Mouse (Mus musculus) megakaryocyte progenitor cell, adult 5-6 weeks (primary cell): ENCODE results near the gene Ccnb2. TPM values are rescaled to one million over a fixed set of nuclear protein-coding genes. Genes with fewer than 3 reads are reported as not detected.
"Not testable (repeated sequence)": the region's sequence is repeated elsewhere in the genome, so short reads cannot be mapped to it uniquely, and the experiment has no call there.

Experiments
- ATAC-seq: replicated peaks from 2 replicates; pipeline ENCODE4 v1.8.0; 2016; ENCODE audit warnings: mild to moderate bottlenecking, moderate TSS enrichment, inconsistent platforms; ENCODE audit not compliant: poor library complexity
- total RNA-seq, 2 experiments: library from RNA; stranded (forward) in 1 of 2; stranded (reverse) in 1 of 2; fragments of 157-497, 149-512 nt in 1 of 2; fragments of 200-1000 nt in 1 of 2; gene quantifications; 2 replicates each; pipeline versions ENCODE4 v1.2.3 to v1.2.4; 2015 to 2017

The Ccnb2 gene
- total RNA-seq (2015) (117 and 125 TPM in 2 replicates), total RNA-seq (2017) (73.8 and 86.8 TPM in 2 replicates)

DNA sequence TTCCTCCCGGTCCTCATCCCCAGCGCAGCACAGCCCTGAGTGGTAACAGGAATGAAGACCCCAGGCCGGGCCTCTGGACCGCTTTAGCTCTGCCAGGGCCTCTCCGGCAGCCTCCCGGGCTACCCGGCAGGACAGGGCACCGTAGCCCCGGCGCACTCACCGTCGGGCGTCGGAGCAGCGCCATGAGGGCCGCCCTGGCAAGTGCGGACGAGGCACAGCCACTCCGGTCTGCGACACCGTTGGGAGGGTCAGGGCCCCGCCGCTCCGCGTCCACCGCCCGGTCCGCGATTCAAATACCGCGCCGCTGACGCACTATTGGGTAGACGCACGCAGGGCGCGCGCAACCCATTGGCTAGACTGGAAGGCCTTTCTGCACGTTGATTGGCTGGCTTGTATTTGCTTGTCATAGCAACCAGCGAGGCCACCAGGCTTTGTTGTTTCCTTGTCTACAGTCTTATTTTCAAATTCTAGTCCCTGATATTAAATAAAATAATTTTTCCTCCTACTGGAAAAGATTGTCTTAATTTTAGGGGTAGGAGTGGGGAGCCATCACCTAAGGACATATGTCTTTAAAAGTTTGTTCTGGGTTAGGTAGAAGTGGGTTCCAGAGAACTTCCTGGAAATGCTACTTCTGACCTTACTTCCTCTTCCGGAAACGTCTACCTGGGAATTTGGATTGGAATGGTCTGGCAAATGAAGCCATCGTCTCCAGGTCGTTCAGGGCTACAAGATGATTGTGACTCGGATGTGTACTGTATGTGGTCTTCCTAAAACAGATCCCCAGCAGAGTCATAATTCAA lies at the start of gene Ccnb2:
Gene Ccnb2 (minus strand): TSS at position 291 of the 800 bp plus-strand sequence.
- ATAC-seq: peak; percentile 100

DNA sequence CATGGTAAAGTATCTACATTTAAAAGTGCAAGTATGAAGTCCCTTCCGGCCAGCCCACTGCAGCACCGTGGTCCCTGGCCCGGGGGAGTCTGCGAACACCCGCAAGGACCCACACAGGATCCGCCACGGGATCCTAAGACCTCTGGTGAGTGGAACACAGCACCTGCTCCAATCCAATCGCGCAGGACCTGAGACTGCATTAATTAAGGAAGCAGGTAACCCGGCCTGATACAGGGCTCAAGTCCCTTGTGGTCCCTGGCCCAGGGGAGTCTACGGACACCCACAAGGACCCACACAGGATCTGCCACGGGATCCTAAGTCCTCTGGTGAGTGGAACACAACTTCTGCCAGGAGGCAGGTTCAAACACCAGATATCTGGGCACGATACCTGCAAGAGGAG lies 41.7 kb upstream of the Ccnb2 start:
- not testable (repeated sequence) for ATAC-seq

DNA sequence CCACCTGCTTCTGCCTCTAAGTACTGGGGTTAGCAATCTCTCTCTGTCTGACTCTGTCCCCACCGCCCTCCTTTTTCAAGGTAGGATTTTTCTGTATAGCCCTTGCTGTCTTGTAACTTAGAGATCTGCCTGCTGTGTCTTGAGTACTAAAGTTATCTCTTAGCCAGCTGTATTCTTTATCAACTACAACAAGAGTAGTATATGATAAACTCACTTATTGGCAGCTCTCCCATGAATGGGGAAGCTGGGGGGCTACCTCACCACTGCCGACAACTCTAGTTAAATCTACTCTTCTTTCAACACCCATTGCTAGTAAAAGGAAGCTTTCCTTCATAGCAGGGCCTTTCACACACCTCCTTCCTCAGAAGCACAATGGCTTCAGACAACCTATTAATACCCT lies 31.0 kb upstream of the Ccnb2 start:
- no peak for ATAC-seq

DNA sequence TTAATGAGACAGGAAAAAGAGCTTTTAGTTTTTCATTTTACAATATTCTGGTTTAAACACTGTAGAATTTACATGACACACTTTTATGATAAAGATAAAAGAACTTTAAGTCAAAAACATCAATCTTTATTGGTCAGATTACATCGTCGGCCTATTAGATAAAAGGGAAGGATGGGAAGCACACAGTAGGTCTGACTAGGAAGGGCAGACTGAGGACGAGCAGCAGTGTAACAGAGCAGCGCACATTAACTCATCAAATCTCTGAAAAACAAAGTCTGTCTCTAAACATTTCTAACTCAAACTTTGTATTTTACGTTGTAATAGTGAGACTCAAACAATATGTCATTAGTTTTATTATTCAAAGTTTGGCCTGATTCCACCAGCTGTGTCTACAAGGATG lies 27.7 kb upstream of the Ccnb2 start:
- ATAC-seq: no peak

DNA sequence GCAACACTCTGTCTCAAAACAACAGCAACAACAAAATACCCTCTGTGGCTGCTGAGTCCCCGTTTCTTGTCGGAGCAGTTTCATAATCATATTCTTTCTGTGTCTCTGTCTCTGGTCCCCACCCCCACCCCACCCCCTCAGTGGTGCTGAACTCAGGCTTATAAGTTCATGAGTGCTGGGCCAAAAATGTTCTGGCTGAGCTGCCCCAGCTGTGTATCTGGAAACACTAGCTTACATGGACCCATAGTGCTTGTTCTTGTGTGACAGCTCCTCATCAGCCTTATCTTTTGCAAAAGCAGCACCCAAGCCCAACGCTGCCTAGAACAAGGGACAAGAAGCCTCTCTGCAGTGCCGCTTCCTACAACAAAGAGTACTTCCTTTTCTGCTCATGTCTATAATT lies 18.6 kb upstream of the Ccnb2 start:
- no peak for ATAC-seq

DNA sequence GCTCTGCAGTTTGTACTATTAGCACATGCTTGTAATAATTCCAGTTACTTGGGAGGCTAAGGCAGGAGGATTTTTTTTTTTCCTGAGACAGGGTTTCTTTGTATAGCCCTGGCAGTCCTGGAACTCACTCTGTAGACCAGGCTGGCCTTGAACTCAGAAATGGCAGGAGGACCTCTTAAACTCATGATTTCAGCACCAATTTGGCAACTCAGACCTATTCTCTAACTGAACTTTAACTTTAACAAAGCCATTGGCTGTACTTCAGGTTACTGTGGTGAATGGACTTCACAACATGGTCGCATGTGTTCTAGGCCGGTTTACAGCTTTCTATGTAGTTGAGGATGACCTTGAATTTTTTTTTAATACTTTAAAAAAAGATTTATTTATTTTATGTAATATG lies 1.3 kb upstream of the Ccnb2 start:
- no peak for ATAC-seq

DNA sequence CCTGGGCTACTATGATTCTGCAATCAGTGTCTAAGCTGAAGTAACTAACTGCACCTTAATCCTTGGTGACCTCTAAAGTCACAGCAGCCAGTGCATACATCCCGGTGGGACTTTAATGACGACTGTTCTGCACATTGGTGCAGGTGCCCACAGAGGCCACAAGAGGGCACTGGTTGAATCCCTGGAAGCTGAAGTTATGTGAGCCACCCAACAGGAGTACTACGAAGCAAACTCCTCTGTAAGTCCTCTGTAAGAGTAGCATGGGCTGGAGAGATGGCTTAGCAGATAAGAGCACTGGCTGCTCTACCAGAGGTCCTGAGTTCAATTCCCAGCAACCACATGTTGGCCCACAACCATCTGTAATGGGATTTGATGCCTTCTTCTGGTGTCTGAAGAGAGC lies 4.9 kb downstream of the Ccnb2 start:
- ATAC-seq: peak; percentile 92

DNA sequence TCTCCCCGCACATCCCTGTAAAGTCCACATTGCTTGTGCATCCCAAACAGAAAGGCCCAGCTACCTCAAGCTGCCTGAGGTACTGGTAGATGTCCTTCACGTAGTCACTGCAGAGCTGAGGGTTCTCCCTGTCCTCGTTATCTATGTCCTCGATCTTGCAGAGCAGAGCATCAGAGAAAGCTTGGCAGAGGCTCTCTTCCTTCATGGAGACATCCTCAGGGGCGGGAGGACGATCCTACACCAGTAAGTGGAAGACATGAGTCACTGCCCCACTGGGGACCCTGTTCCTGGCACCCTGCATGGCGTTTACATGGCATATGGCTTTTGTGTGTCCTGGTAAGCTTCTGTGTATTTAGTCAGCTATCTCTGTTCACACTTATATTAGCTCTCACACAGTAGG lies 8.3 kb downstream of the Ccnb2 start:
- no peak for ATAC-seq

DNA sequence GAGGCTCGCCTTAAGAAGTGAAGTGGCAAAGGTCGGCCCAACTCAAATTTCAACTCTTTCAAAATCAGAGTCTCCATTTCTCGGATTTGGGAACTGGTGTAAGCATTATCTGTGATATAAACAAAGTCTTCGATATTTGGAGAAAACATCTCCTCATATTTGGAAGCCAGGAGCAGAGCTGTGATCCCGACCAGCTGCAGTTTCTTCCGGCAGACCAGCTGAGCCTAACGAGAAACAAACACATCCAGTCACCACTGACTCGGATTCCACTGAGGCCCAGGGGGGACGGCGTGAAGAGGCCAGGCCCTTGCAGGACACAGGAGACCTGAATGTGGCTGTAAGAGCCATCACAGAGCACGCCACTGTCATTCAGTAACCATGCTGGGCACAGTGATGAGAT lies 10.7 kb downstream of the Ccnb2 start:
- ATAC-seq: no peak

DNA sequence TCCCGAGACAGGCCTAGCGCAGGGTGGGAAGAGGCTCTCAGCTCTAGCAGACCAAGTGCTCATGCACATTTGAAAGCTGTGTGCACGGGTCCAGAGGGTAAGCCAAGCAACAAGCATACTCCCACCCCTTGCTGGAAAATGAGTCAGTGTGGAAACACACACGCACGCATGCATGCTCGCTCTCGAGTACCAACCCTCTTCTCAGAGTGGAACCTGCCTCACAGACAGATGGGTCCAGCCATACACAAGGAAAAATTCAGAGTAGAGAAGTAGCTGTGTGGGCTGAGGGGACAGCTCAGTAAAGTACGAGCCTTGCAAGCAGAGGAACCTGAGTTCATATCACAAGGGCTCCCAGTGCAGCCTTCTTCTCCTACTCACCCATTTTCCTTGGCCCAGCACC lies 11.6 kb downstream of the Ccnb2 start:
- no peak for ATAC-seq

DNA sequence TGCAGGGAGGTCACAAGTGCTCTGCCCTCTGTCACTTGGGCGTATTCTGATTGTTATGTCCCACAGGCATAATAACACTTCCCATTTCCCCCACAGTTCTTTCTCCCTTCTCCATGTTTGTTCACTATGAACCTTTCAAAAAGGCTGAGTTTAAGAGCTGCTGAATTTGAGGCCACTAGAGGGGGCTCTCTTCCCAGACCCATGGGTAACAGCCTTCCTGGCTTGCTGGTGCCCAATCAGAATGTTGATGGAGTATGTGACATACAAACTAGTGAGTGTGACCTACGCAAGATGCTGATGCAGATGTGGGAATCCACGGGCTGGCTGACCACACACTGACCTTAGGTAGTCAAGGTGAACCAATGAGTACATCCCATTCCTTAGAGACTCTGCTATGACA lies 12.6 kb downstream of the Ccnb2 start:
- peak; percentile 63; the same call in 1 of the 2 replicates for ATAC-seq

DNA sequence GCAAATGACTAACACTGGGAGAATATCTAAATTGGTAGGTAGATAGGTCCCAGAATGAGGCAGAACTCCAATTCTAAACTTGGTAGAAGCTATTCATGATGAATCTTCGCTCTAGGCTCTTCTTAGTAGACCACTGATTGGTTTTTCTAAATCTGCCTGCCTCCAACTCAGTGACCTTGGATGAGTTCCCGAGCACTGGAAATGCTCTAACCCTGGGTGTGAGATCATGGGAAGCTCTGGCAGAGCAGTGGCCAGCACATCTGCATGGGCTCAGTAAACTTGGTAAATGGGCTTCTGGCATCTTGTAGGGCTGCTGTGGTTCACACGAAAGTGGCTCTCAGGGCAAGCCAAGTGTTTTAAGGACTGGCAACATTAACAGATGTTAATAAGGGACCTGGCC lies 14.8 kb downstream of the Ccnb2 start:
- ATAC-seq: no peak

DNA sequence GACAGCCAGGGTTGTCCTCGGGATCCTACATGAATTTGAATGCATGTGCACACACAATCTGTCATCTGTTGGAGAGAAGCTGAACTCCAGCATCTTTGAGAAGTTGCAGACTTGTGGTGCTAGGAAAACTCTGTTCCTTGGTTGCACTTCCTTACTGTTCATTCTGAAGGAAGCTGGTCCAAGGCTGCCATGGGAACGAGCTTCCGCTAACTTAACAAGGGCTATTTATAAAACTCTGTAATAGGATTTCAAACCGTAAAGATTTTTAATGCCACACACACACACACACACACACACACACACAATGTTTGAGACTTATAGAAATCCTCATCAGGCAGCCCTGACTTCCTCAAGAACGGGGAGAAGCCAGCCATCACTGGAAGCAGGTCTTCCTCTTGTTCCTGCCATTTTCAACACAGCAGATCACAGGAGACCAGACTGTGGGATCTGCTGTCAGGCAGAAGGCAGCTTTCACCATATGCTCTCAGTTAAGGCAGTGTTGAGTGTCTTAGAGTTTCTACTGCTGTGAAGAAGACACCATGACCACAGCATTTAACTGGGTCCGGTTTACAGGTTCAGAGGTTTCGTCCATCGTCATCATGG lies 19.3 kb downstream of the Ccnb2 start:
- no peak for ATAC-seq

DNA sequence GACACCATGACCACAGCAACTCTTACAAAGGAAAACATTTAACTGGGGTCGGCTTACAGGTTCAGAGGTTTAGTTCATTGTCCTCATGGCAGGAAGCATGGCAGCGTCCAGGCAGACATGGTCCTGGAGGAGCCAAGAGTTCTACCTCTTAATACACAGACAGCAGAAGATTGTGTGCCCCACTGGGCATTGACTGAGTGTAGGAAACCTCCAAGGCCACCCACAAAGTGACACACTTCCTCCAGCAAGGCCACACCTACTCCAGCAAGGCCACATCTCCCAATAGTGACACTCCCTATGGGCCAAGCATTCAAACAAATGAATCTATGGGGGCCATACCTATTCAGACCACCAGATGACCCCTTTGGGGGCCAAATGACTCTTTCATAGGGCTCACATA lies 25.3 kb downstream of the Ccnb2 start:
- ATAC-seq: no peak

DNA sequence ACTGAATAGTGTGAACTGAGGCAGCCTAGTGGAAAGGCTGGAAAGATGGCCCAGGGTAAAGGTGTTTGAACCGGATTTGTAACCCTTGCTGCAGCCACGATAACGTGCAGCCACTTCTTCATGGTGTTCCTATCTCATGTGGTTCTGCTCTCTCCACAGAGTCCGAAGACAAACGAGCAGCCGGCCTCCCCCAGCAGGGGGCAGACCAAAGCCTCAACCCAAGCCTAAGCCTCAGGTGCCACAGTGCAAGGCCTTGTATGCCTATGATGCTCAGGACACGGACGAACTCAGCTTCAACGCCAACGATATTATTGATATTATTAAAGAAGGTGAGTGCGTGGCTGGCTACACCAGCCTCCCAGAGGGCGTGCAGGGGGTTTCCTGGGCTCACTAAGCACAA lies 25.7 kb downstream of the Ccnb2 start:
- peak; percentile 60 for ATAC-seq

DNA sequence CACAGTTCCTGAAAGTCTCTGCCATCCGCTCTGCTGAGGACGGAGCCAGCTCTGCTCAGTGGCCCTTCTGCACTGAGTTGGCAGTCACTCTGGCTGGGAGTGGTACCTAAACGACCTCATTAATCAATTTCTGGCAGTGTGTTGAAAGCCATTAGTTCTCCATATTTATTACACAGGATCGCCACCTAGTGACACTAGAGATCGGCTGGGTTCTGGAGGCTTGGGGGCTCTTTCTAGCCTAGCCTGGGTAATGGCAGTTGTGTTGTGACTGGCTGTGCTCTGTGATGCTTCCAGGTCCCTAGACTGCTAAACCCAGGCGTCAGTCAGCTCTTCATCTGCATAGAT lies 28.8 kb downstream of the Ccnb2 start:
- peak; percentile 88 for ATAC-seq

DNA sequence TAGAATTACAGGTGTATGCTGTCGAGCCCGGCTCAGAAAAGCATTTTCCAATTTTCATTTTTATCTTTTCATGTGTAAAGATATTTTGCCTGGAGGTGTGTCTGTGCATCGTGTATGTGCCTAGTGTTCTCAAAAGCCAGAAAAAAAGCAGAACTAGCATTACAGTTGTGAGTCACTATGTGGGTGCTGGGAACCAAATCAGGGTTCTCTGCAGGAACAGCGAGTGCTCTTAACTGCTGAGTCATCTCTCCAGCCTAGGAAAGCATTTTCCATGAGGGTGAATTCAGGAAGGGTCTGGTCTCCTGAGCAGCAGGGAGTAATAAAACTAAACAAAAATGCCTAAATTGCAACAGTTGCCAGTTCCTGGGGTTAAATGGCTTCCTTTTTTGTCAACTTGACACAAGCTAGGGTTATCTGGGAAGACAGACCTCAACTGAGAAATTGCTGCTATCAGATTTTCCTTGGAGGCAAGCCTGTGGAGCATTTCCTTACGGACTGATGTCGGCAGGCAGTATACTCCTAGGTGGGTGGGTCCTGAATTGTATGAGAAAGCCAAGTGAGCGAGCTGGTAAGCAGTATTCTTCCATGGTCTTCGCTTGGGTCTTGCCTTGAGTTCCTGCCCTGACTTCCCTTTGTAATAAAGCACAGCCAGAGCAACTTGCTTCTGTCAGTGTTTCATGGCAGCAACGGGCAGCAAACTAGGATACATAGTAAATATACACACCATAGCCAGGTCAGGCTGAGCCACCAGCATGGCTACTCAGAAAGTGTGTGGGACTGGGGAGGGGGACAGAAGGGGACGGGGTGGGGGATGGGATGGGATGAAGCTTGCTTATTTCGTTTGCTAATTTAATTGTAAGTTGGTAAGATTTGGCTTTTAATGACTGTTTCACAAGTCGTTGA lies 29.4 kb downstream of the Ccnb2 start:
- no peak for ATAC-seq

DNA sequence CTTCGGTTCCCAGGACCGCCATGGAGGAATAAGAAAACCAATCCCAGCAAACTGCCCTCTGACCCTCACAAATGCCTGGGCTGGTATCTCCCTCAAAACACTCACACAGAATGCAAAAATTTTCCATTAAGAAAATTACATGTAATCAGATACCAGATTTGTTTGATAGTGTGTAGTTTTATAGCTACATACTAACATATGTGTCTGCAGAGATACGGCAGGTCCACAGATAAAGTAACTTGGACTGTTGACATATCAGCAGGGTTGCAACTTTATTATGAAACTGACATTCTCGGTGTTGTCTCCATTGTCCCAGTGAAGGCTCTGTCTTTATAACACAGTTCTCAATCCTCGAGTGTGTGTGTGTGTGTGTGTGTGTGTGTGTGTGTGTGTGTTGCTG lies 30.3 kb downstream of the Ccnb2 start:
- ATAC-seq: 0 out of 2 replicates have a peak, but pooled peaks have one; percentile 19

DNA sequence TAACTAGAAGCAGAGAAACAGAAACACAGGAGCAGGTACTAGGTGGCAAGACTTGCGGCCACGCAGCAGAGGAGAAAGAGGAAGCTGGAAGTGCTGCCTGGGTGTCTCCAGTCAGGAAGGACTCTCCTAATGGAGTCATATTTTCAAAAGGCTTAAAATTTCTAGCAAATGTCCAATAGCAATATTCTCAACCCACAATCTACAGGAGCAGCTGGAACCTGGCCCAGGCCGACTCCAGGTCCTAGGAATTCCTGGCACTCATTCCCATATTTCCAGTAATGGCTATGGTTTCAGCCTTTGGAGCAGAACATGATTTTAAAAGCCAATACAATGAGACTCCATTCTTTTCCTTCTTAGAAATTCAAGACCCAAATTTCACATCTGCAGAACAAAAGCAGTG lies 31.8 kb downstream of the Ccnb2 start:
- ATAC-seq: no peak

DNA sequence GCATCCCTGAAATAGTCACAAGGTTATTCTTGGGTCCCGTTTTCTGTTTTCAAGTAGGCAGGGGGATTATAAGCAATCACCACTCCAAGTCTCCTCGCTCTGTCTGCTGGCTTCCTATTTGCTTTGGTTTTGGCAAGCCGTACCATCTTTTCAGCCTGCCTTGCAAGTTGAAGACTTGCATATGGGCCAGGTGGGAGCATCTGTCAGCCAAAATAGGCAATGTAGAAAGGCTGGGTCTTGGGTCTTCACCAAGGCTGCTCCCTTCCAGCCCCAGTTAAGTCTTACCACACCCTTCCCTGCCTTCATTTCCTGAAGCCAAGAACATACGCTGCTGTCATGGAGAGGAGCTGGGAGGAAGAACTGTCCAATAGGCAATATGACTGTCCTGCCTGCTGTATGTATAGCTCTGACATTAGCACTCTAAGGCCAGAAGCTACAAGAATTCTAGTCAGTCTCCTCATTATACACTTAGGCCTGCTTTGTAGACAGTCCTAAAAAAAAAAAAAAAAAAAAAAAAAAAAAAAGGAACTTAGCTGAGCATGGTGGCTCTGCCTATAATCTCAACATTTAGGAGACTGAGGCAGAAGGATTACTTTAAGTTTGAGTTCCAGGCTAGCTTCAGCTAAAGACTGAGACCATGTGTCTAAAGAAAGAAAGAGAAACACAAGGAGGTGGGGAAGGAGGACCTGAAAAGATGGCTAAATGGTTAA lies 33.8 kb downstream of the Ccnb2 start:
- ATAC-seq: no peak
